Mouse (Mus musculus) E14TG2a.4 (cell line): ENCODE results near the gene Cntnap5a.

Experiments
- CTCF ChIP-seq: conservative IDR thresholded peaks from 2 replicates; pipeline ENCODE4 v1.5.1; 2014; ENCODE audit warnings: low read length
- NANOG ChIP-seq: IDR thresholded peaks from 2 replicates; pipeline ENCODE4 v1.6.1; 2014; ENCODE audit warnings: borderline replicate concordance, low read length, mixed read lengths

GRCm38 (mm10) chr1:116366171-116366570, 681.6 kb downstream of the Cntnap5a start:
- TF ChIP-seq CTCF (no peak), NANOG (no peak)
